Mouse (Mus musculus) brain, embryonic 14.5 days (tissue): ENCODE results near the gene Il33.

Experiments
- CTCF ChIP-seq: fragments of 200-500 bp; IDR thresholded peaks from 2 replicates; pipeline ENCODE4 v1.5.1; 2012; ENCODE audit warnings: inconsistent platforms, mild to moderate bottlenecking, moderate library complexity, borderline replicate concordance; ENCODE audit not compliant: insufficient read depth, insufficient read length; ENCODE audit errors: extremely low read depth
- POLR2A ChIP-seq: fragments of 200-500 bp; IDR thresholded peaks from 2 replicates; pipeline ENCODE4 v1.6.1; 2012; ENCODE audit warnings: mild to moderate bottlenecking, inconsistent platforms, borderline replicate concordance; ENCODE audit not compliant: poor library complexity, insufficient read depth, insufficient read length, severe bottlenecking; ENCODE audit errors: extremely low read depth

DNA sequence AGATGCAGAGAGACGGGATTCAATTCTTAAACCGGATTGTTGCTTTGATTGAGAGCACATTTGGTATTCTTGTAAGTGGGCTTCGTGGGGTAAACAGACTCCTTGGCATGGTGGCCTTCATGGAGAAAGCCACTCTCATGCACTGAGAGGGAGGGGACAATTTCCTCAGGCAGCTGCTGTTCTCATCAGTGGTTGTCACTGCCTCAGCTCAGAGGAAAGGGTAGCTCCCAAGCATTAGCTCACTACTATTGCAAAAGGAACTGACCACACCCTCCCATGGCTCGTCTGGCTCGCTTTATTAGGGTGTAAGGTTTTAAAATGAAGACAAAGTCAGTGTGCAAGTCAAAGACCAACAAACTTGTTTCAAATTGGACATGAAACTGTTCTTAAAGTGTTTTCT is 48.5 kb downstream of the Il33 start:
- TF ChIP-seq POLR2A (no peak), CTCF (no peak)
